Mouse (Mus musculus) embryonic facial prominence, embryonic 10.5 days (tissue): ENCODE data around the gene 1700001J03Rik. TPM values are rescaled to one million over a fixed set of nuclear protein-coding genes. Genes with fewer than 3 reads are reported as not detected.
"Not testable (repeated sequence)": the region's sequence is repeated elsewhere in the genome, so short reads cannot be mapped to it uniquely, and the experiment has no call there.

Experiments used
- DNase-seq: peaks from one replicate; pipeline ENCODE4 v3.0.0-alpha.2; 2017; ENCODE audit warnings: low spot score
- H3K27ac ChIP-seq: fragments of 300-500 bp; sonication (generic); replicated peaks from 2 replicates; pipeline ENCODE4 v1.5.1; 2016; ENCODE audit warnings: mild to moderate bottlenecking
- H3K27me3 ChIP-seq: fragments of 300-500 bp; sonication (generic); replicated peaks from 2 replicates; pipeline ENCODE4 v1.6.1; 2016; ENCODE audit warnings: low read depth, mild to moderate bottlenecking; ENCODE audit not compliant: poor library complexity, severe bottlenecking
- H3K36me3 ChIP-seq: fragments of 300-500 bp; sonication (generic); replicated peaks from 2 replicates; pipeline ENCODE4 v1.6.1; 2016; ENCODE audit warnings: mild to moderate bottlenecking, moderate library complexity
- H3K4me1 ChIP-seq: fragments of 300-500 bp; sonication (generic); 2 replicates; pipeline ENCODE4 v1.6.1; 2016
- H3K4me3 ChIP-seq: fragments of 300-500 bp; sonication (generic); 2 replicates; pipeline ENCODE4 v1.5.1; 2016; ENCODE audit warnings: mild to moderate bottlenecking, moderate library complexity
- H3K9me3 ChIP-seq: fragments of 300-500 bp; sonication (generic); 2 replicates; pipeline ENCODE4 v1.6.1; 2016; ENCODE audit warnings: mild to moderate bottlenecking
- WGBS: fragments of 180-500 bp; shearing (Covaris S2); methylation state at CpG from one replicate; pipeline ENCODE4 v1.1.7; 2016; 5-methylcytosine and 5-hydroxymethylcytosine counted together
- polyA plus RNA-seq: library from polyadenylated mRNA; unstranded; fragments of >200 nt; fragmentation: Nextera tagmentation; extraction: Ambion mirVana; gene quantifications from 2 replicates; pipeline ENCODE4 v1.2.1, GENCODE M21; 2016

1700001J03Rik gene
- not detected in 2 replicates for polyA plus RNA-seq

DNA sequence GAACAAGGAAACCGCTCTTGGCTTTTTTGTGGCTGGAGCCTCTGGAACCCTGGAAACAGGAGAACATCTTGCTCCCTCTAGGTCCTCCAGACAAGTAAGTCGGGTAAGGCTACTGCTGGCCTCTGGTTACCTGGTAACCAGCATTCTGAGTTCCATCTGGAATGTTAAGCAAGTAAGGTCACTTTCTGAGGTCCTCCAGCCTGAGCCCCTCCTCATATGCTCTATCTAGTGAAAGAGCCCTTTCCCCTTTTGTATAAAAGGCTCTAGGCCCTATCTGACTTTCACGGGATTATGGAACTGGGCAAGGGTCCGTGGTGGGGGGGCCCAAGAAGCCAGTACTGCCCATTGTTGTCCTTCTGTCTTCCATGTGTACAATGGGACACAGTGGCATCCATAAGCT, at the start of gene 1700001J03Rik:
Gene 1700001J03Rik, minus strand, starts transcription at position 101 of the 400 bp plus-strand sequence.
- not testable (repeated sequence) for H3K27me3 ChIP-seq, H3K4me3 ChIP-seq, H3K4me1 ChIP-seq, DNase-seq, H3K36me3 ChIP-seq, H3K27ac ChIP-seq
- WGBS: 81% methylated on average over 4 of the region's 4 CpGs
- peaks cover 24% of the 10 kb centered on the region for H3K9me3 ChIP-seq

- Histone ChIP-seq H3K27me3 (no peaks in the 10 kb centered on the region), H3K27ac (no peak overlapping the region), H3K36me3 (peaks cover 23% of the 10 kb centered on the region), H3K9me3 (no peaks in the 10 kb centered on the region), H3K4me1 (peaks cover 12% of the 10 kb centered on the region), H3K4me3 (no peak overlapping the region)
- DNase-seq: no peak
- 74% methylated on average over 1 of the region's 1 CpGs for WGBS
Measured at GRCm38 (mm10) chr5:146234336-146234735, 49.2 kb upstream of the 1700001J03Rik start.

DNA sequence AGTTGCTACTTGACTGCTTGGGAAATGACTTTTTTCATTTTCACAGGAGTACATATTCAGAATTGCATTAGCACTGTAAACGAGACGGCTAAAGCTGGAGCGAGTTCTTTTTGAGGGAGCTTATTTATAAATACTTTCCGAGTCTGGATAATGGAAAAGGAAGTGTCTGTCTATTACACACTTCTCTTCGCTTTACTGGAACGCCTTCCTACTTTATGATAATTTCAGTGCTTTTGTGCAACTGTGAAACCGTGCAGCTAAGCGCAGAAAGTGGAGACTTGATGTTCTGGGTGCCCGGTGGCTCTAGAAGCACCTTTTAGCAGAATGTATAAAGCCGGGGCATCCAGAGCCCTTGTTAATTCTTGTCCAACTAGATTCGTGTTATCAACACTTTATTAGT, 47.7 kb upstream of the 1700001J03Rik start:
- no peaks in the 10 kb centered on the region for H3K9me3 ChIP-seq
- peak overlapping the region; percentile 88 for H3K4me3 ChIP-seq
- peaks cover 12% of the 10 kb centered on the region for H3K4me1 ChIP-seq
- WGBS: 82% methylated on average over 11 of the region's 11 CpGs
- no peak for DNase-seq
- peaks cover 11% of the 10 kb centered on the region for H3K36me3 ChIP-seq
- no peak overlapping the region for H3K27ac ChIP-seq
- H3K27me3 ChIP-seq: no peaks in the 10 kb centered on the region

DNA sequence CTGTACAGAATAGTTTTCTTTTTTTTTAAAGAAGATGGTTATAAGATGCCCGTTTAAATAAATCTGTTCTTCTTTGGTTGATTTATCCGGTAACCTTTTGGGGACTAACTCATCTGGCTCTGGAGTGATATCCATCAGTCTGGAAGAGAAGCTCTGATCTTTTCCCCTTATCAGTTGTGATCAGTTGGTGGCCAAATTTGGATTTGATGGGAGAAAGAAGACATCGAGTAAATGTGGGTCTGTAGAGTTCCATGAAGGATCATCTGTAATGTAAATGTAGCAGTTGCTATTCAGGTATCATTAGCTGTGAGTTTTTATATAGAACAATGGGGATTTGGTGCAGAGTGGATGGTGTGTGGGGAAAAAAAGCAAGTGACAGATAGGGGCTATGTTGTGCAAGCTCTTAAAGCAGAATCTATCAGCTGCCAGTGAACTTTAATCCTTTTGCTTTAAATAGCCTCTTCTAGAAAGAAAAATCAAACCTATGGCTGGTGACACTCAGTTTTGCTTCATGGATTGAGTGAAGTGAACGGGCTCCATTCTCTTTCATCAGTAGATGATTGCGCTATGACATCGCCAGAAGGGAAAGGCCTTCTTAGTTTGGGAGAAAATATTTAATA, 47.1 kb upstream of the 1700001J03Rik start:
- DNase-seq: no peak
- Histone ChIP-seq H3K36me3 (peaks cover 5% of the 10 kb centered on the region; the same call in 1 of the 2 replicates), H3K9me3 (no peaks in the 10 kb centered on the region), H3K4me3 (peak overlapping the region; percentile 88), H3K27me3 (no peaks in the 10 kb centered on the region), H3K27ac (peak overlapping the region; percentile 94), H3K4me1 (peaks cover 12% of the 10 kb centered on the region)
- 45% methylated on average over 6 of the region's 6 CpGs for WGBS

DNA sequence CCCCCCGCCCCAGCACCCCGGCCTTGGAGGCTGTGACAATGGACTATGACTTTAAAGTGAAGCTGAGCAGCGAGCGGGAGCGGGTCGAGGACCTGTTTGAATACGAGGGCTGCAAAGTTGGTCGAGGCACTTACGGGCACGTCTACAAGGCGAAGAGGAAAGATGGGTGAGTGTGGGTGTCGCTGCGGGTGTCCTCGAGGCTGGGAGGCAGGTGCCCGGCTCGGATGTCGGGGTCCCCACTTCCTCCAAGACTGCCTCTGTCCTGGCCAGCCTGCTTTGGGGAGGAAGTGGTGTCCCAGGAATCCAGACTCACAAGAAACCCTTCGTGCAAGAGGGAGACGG, 46.5 kb upstream of the 1700001J03Rik start:
- DNase-seq: peak; percentile 48
- H3K36me3 ChIP-seq: peaks cover 3% of the 10 kb centered on the region; the same call in 1 of the 2 replicates
- H3K27me3 ChIP-seq: no peaks in the 10 kb centered on the region
- no peaks in the 10 kb centered on the region for H3K9me3 ChIP-seq
- H3K27ac ChIP-seq: peak overlapping the region; percentile 94
- under 1% methylated on average over 19 of the region's 19 CpGs for WGBS
- H3K4me3 ChIP-seq: peak overlapping the region; percentile 88
- H3K4me1 ChIP-seq: peaks cover 12% of the 10 kb centered on the region

DNA sequence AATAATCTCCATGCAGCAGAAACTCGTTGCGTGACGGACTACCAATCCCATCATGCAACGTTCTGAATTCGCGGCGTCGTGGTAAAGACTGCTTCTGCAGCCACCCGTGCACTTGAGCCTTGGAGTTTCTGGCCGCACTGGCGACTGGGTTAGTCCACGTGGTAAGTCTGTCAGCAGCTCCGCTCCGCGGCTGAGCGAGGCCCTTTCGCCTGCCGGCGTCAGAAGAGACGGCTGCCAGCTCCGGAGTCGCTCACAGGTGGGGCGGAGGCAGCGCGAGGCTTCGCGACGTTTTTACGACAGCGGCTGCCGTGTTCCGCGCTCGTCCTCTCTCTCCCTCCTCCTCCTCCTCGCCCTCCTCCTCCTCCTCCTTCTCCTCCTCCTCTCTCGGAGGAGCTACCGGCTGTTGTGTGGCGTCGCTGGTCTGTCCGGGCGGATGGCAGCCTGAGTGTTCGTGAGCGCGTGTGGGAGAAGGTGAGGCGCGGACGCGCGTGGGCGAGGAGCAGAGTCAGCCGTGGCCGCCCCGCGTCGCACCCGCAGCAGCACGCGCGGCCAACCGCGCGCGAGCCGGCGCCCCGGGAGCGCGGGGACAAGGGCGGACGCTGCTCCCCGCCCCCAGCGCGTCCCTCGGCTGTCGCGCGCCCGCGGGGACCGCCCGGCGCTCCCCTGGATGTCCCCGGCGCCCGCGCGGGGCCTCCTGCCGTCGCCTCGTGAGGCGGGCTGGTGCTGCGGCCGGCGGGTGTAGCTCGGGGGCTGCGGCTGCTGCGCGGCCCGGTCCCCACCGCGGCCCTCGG, 46.0 kb upstream of the 1700001J03Rik start, which contains the start of gene Cdk8:
Gene Cdk8, plus strand, starts transcription at position 367 of the 791 bp plus-strand sequence.
- Histone ChIP-seq H3K36me3 (peaks cover 3% of the 10 kb centered on the region; the same call in 1 of the 2 replicates), H3K27ac (peak within 1 kb of the TSS; percentile 94), H3K4me1 (peaks cover 12% of the 10 kb centered on the region), H3K9me3 (no peaks in the 10 kb centered on the region), H3K27me3 (no peaks in the 10 kb centered on the region), H3K4me3 (peak within 1 kb of the TSS; percentile 88)
- WGBS: under 1% methylated on average over 102 of the region's 102 CpGs
- peak; percentile 95 for DNase-seq

DNA sequence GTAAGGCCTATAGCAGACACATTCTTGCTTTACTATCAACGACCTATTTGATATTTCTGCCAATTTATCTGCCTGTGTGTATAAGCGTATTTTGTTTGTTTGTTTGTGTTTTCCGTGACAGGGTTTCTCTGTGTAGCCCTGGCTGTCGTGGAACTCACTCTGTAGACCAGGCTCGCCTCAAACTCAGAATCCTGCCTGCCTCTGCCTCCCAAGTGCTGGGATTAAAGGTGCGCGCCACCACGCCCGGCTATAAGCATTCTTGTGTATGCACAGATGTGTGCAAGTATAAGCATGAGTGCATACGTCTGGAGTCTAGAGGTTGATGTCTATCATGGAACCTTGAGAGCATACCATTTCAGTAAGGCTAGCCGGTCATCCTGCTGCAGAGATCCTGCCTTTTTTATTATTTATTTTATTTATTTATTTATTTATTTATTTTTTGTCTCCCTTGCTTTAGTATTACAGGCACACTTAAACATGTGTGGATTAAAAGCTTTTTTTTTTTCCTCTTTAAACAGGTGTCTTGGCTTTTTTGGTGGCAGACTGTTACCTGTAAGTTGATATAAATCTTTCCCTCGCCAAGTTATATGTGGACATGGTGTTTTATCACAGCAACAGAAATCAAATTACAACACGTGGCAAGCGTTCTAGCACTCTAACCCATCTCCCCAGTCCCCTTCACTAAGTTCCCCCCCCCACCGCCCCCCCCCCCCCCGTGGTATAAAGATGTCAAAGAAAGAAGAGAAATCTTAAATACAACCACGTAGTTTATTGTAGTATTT, 45.0 kb upstream of the 1700001J03Rik start:
- Histone ChIP-seq H3K27ac (peak overlapping the region; percentile 94), H3K4me3 (peak overlapping the region; percentile 88), H3K9me3 (no peaks in the 10 kb centered on the region), H3K27me3 (no peaks in the 10 kb centered on the region), H3K36me3 (no peaks in the 10 kb centered on the region), H3K4me1 (peaks cover 12% of the 10 kb centered on the region)
- WGBS: 60% methylated on average over 17 of the region's 17 CpGs
- DNase-seq: no peak

- Histone ChIP-seq H3K27me3 (no peaks in the 10 kb centered on the region), H3K9me3 (no peaks in the 10 kb centered on the region), H3K4me3 (no peak overlapping the region), H3K4me1 (peaks cover 6% of the 10 kb centered on the region), H3K27ac (no peak overlapping the region), H3K36me3 (no peaks in the 10 kb centered on the region)
- WGBS: 87% methylated on average over 8 of the region's 8 CpGs
- DNase-seq: no peak
Measured at GRCm38 (mm10) chr5:146227496-146227895, 42.4 kb upstream of the 1700001J03Rik start.

DNA sequence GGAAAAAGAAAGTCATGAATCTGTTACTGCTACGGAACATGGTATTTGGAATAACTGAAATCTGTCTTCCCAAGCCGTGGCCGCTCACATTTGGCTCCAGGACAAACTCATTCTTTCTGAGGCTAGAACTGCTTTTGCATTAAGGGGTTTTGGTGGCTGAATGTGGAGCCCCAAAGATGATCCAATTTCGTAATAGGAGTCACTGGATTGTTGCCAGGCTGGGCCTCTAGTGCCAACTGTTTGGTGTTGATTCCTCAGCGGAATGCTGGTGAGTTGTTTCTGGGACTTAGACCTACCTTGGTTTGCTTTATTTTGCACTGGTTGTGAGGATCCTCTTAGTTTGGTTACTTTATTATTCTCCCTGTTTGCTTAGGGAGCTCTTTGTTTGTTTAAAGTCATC, 38.7 kb upstream of the 1700001J03Rik start:
- no peak overlapping the region for H3K4me3 ChIP-seq
- H3K27me3 ChIP-seq: no peaks in the 10 kb centered on the region
- no peak for DNase-seq
- no peaks in the 10 kb centered on the region for H3K9me3 ChIP-seq
- H3K27ac ChIP-seq: no peak overlapping the region
- peaks cover 10% of the 10 kb centered on the region for H3K36me3 ChIP-seq
- WGBS: 88% methylated on average over 5 of the region's 5 CpGs
- H3K4me1 ChIP-seq: peaks cover 11% of the 10 kb centered on the region

DNA sequence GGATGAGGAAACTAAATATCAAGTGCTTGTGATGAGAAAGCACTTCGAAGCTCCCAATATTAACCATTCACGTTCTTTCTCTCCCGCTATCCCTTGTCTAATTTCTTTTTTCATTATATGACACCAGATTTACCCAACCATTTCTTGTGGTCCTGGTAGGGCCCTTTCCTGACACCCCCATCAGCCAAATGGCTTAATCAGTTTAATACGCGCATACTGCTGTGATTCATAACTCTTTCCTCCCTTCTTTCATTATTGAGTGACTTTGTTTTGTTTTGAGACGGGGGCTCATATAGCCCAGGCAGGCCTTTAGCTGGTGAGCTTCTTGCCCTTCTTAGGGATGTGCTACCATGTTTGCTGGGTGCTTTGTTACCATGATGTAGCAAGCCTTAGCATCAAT, 36.6 kb upstream of the 1700001J03Rik start:
- H3K4me1 ChIP-seq: peaks cover 11% of the 10 kb centered on the region
- no peak for DNase-seq
- no peaks in the 10 kb centered on the region for H3K27me3 ChIP-seq
- 35% methylated on average over 6 of the region's 6 CpGs for WGBS
- H3K4me3 ChIP-seq: peak overlapping the region; percentile 78
- H3K9me3 ChIP-seq: no peaks in the 10 kb centered on the region
- H3K36me3 ChIP-seq: peaks cover 31% of the 10 kb centered on the region
- H3K27ac ChIP-seq: peak overlapping the region; percentile 97

GRCm38 (mm10) chr5:146220879-146221714, 36.0 kb upstream of the 1700001J03Rik start, which contains the start of gene Rnf6:
Gene Rnf6, minus strand, starts transcription at chr5:146221555.
- Histone ChIP-seq H3K27me3 (no peaks in the 10 kb centered on the region), H3K36me3 (peaks cover 35% of the 10 kb centered on the region), H3K4me1 (peaks cover 11% of the 10 kb centered on the region), H3K4me3 (peak within 1 kb of the TSS; percentile 78), H3K9me3 (no peaks in the 10 kb centered on the region), H3K27ac (peak within 1 kb of the TSS; percentile 97)
- peak; percentile 96 for DNase-seq
- WGBS: under 1% methylated on average over 67 of the region's 67 CpGs

- peak overlapping the region; percentile 75 for H3K27ac ChIP-seq
- WGBS: 11% methylated on average over 13 of the region's 13 CpGs
- DNase-seq: no peak
- peaks cover 11% of the 10 kb centered on the region for H3K4me1 ChIP-seq
- H3K36me3 ChIP-seq: peaks cover 41% of the 10 kb centered on the region
- no peaks in the 10 kb centered on the region for H3K9me3 ChIP-seq
- no peaks in the 10 kb centered on the region for H3K27me3 ChIP-seq
- peak overlapping the region; percentile 78 for H3K4me3 ChIP-seq
Measured at GRCm38 (mm10) chr5:146220501-146220878, 35.4 kb upstream of the 1700001J03Rik start.
